Mouse (Mus musculus) midbrain, postnatal 0 days (tissue): ENCODE results near the gene Rpf2. TPM values are rescaled to one million over a fixed set of nuclear protein-coding genes. Genes with fewer than 3 reads are reported as not detected.

Source experiments
- ATAC-seq: fragments of 200-750 bp; cut with Nextera tagmentation; 2 replicates; pipeline ENCODE4 v1.8.0; 2017; ENCODE audit warnings: moderate number of reproducible peaks, mild to moderate bottlenecking, moderate TSS enrichment, moderate library complexity; ENCODE audit not compliant: low FRiP score
- DNase-seq: peaks from one replicate; pipeline ENCODE4 v3.0.0-alpha.2; 2015; ENCODE audit warnings: low spot score
- H3K27ac ChIP-seq: fragments of 300-500 bp; sonication (generic); 2 replicates; pipeline ENCODE4 v1.5.1; 2014; ENCODE audit warnings: low read depth, mild to moderate bottlenecking, low read length, mixed read lengths
- H3K27me3 ChIP-seq: fragments of 300-500 bp; sonication (generic); 2 replicates; pipeline ENCODE4 v1.6.1; 2014; ENCODE audit warnings: low read length, control low read depth, mixed read lengths; ENCODE audit not compliant: insufficient read depth
- H3K36me3 ChIP-seq: fragments of 300-500 bp; sonication (generic); 2 replicates; pipeline ENCODE4 v1.6.1; 2014; ENCODE audit warnings: low read length, control low read depth, mixed read lengths; ENCODE audit not compliant: insufficient read depth
- H3K4me1 ChIP-seq: fragments of 300-500 bp; sonication (generic); 2 replicates; pipeline ENCODE4 v1.6.1; 2014; ENCODE audit warnings: mild to moderate bottlenecking, control low read depth, antibody characterized with exemption, low read length, mixed read lengths; ENCODE audit not compliant: insufficient read depth
- H3K4me2 ChIP-seq: fragments of 300-500 bp; sonication (generic); 2 replicates; pipeline ENCODE4 v1.6.1; 2014; ENCODE audit warnings: low read depth, mild to moderate bottlenecking, low read length, mixed read lengths; ENCODE audit not compliant: poor library complexity, severe bottlenecking
- H3K4me3 ChIP-seq: fragments of 300-500 bp; sonication (generic); 2 replicates; pipeline ENCODE4 v1.5.1; 2014; ENCODE audit warnings: low read depth, mild to moderate bottlenecking, low read length, moderate library complexity
- H3K9ac ChIP-seq: fragments of 300-500 bp; sonication (generic); replicated peaks from 2 replicates; pipeline ENCODE4 v1.6.1; 2014; ENCODE audit warnings: mild to moderate bottlenecking, low read length, moderate library complexity, mixed read lengths; ENCODE audit not compliant: poor library complexity, severe bottlenecking
- H3K9me3 ChIP-seq: fragments of 300-500 bp; sonication (generic); 2 replicates; pipeline ENCODE4 v1.6.1; 2016; ENCODE audit warnings: low read length, control low read depth
- CTCF ChIP-seq: IDR thresholded peaks from 2 replicates; pipeline ENCODE4 v1.5.1; 2016; ENCODE audit warnings: antibody characterized with exemption, mild to moderate bottlenecking
- WGBS: fragments of 180-500 bp; shearing (Covaris S2); extraction: QIAGEN DNeasy Blood & Tissue Kit; methylation state at CpG from one replicate; pipeline ENCODE4 v1.1.7; 2014; 5-methylcytosine and 5-hydroxymethylcytosine counted together
- polyA plus RNA-seq: library from polyadenylated mRNA; unstranded; fragments of >200 nt; fragmentation: Nextera tagmentation; extraction: Ambion mirVana; gene quantifications from 2 replicates; pipeline ENCODE4 v1.2.1, GENCODE M21; 2015
- total RNA-seq: library from RNA; depleted of rRNA; stranded (reverse); fragments of >200 nt; gene quantifications from 2 replicates; pipeline ENCODE4 v1.2.3, GENCODE M21; 2014

Rpf2 gene
- total and polyA plus RNA-seq, 2 experiments from 2014 or later: 18.7 to 52.3 TPM

- under 1% methylated on average over 43 of the region's 43 CpGs for WGBS
- Histone ChIP-seq H3K27me3 (no peaks in the 10 kb centered on the region), H3K9me3 (no peaks in the 10 kb centered on the region), H3K4me1 (no peaks in the 10 kb centered on the region; the same call in 1 of the 2 replicates), H3K9ac (peak within 1 kb of the TSS; percentile 86), H3K27ac (peak within 1 kb of the TSS; percentile 96), H3K4me2 (peak within 1 kb of the TSS; percentile 72), H3K36me3 (0 out of 2 replicates have a peak, but pooled peaks cover 3% of the 10 kb centered on the region), H3K4me3 (peak within 1 kb of the TSS; percentile 58)
- DNase-seq (peak; percentile 95), ATAC-seq (peak; percentile 83)
- TF ChIP-seq CTCF: peak; percentile 19
Measured at GRCm38 (mm10) chr10:40257414-40258255, 10.8 kb upstream of the Rpf2 start, which contains the start of gene Gtf3c6. TSS of gene Gtf3c6 (minus strand) at chr10:40258108.

GRCm38 (mm10) chr10:40256716-40257115, 9.9 kb upstream of the Rpf2 start:
- ATAC-seq (peak; percentile 68), DNase-seq (peak; percentile 81)
- H3K9ac ChIP-seq: peak overlapping the region; percentile 86
- peak overlapping the region; percentile 58 for H3K4me3 ChIP-seq
- no peaks in the 10 kb centered on the region; the same call in 1 of the 2 replicates for H3K4me1 ChIP-seq
- H3K36me3 ChIP-seq: peaks cover 8% of the 10 kb centered on the region; the same call in 1 of the 2 replicates
- peak overlapping the region; percentile 72 for H3K4me2 ChIP-seq
- WGBS: 1% methylated on average over 5 of the region's 5 CpGs
- H3K27me3 ChIP-seq: no peaks in the 10 kb centered on the region
- no peak for TF ChIP-seq CTCF
- H3K9me3 ChIP-seq: no peaks in the 10 kb centered on the region
- H3K27ac ChIP-seq: peak overlapping the region; percentile 96

- peaks cover 30% of the 10 kb centered on the region for H3K36me3 ChIP-seq
- 93% methylated on average over 6 of the region's 6 CpGs for WGBS
- H3K27ac ChIP-seq: no peak overlapping the region
Measured at GRCm38 (mm10) chr10:40250969-40251368, 4.1 kb upstream of the Rpf2 start.

GRCm38 (mm10) chr10:40249625-40250024, 2.8 kb upstream of the Rpf2 start:
- 88% methylated on average over 9 of the region's 9 CpGs for WGBS
- H3K36me3 ChIP-seq: peaks cover 30% of the 10 kb centered on the region

More at GRCm38 (mm10) chr10:40250969-40251368, 4.1 kb upstream of the Rpf2 start:
- no peak for TF ChIP-seq CTCF
- H3K4me2 ChIP-seq: no peak overlapping the region
- no peaks in the 10 kb centered on the region for H3K27me3 ChIP-seq
- no peaks in the 10 kb centered on the region; the same call in 1 of the 2 replicates for H3K4me1 ChIP-seq
- DNase-seq: no peak
- H3K4me3 ChIP-seq: no peak overlapping the region
- no peak for ATAC-seq
- no peaks in the 10 kb centered on the region for H3K9me3 ChIP-seq
- no peak overlapping the region for H3K9ac ChIP-seq

GRCm38 (mm10) chr10:40247166-40247716, 405 bp upstream of the Rpf2 start:
- Histone ChIP-seq H3K4me3 (peak overlapping the region; percentile 77), H3K9me3 (no peaks in the 10 kb centered on the region), H3K9ac (peak overlapping the region; percentile 46; the same call in 1 of the 2 replicates), H3K4me2 (peak overlapping the region; percentile 57), H3K4me1 (no peaks in the 10 kb centered on the region; the same call in 1 of the 2 replicates), H3K27ac (peak overlapping the region; percentile 79), H3K27me3 (no peaks in the 10 kb centered on the region), H3K36me3 (peaks cover 33% of the 10 kb centered on the region)
- ATAC-seq (peak; percentile 71), DNase-seq (no peak)
- no peak for TF ChIP-seq CTCF
- 23% methylated on average over 11 of the region's 11 CpGs for WGBS

More at GRCm38 (mm10) chr10:40249625-40250024, 2.8 kb upstream of the Rpf2 start:
- ATAC-seq (no peak), DNase-seq (peak; percentile 55)
- H3K9ac ChIP-seq: no peak overlapping the region
- H3K9me3 ChIP-seq: no peaks in the 10 kb centered on the region
- H3K4me2 ChIP-seq: no peak overlapping the region
- no peaks in the 10 kb centered on the region for H3K27me3 ChIP-seq
- H3K4me1 ChIP-seq: no peaks in the 10 kb centered on the region; the same call in 1 of the 2 replicates
- peak; percentile 78 for TF ChIP-seq CTCF
- H3K27ac ChIP-seq: no peak overlapping the region
- no peak overlapping the region for H3K4me3 ChIP-seq
